In the genomic region with DNA sequence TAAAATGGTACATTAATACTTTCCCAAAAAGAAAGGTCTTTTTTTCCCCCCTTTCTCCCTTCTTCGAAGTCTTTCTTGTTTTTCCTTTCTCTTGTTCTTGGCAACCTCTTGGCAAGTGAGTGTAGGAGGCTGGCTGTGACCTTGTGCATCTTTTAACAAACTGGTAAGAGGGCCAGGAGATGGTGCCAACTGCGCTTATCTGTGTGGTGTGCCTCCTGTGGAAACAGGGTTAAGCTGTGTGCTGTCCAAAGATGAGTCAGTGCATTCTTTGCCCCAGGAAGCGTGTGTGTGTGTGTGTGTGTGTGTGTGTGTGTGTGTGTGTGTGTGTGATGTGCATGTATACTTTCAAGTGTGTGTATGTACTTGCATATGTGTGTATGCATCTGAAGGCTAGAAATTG, we compare ENCODE assay signal across 11 mouse cellular contexts. TPM values are rescaled to one million over a fixed set of nuclear protein-coding genes. Genes with fewer than 3 reads are reported as not detected.
DNase-seq lines count a peak whose midpoint lies in the region; ATAC-seq and TF ChIP-seq lines count a peak whose summit lies in the region.
"Had no signal": no experiment of that assay in that cellular context is flagged by ENCODE, and none has a peak within 500 bp of the region (broad histone marks: within the 10 kb centered on the region; RNA-seq: fewer than 3 reads in every experiment).

No protein-coding gene starts in this region.

- H3K9me3 ChIP-seq in hindbrain, embryonic 16.5 days (ENCODE audit: control insufficient read depth, low read length): no peaks in the 10 kb centered on the region
- no peaks in the 10 kb centered on the region for H3K9me3 ChIP-seq in hindbrain, embryonic 13.5 days
- no peaks in the 10 kb centered on the region; the same call in 1 of the 2 replicates for H3K9me3 ChIP-seq in midbrain, embryonic 16.5 days (replicated peaks; ENCODE audit: control insufficient read depth, low read length, poor library complexity, severe bottlenecking)
- no peaks in the 10 kb centered on the region for H3K9me3 ChIP-seq in kidney, embryonic 14.5 days (ENCODE audit: control insufficient read depth, low read length)

- WGBS in hindbrain, embryonic 16.5 days: 73% methylated on average over 3 of the region's 3 CpGs
- 88% methylated on average over 3 of the region's 3 CpGs for WGBS in hindbrain, embryonic 13.5 days
- WGBS in cerebellum, adult 2 months: 10% methylated on average over 3 of the region's 3 CpGs
- WGBS in midbrain, embryonic 16.5 days: 84% methylated on average over 3 of the region's 3 CpGs
- 76% methylated on average over 3 of the region's 3 CpGs for WGBS in kidney, embryonic 14.5 days

- H3K9ac ChIP-seq in hindbrain, embryonic 16.5 days (ENCODE audit: low read depth, low read length): no peak overlapping the region
- H3K9ac ChIP-seq in hindbrain, embryonic 13.5 days: no peak overlapping the region
- no peak overlapping the region for H3K9ac ChIP-seq in midbrain, embryonic 16.5 days (ENCODE audit: low read depth, low read length)
- H3K9ac ChIP-seq in kidney, embryonic 14.5 days (ENCODE audit: low read depth, low read length): no peak overlapping the region

- TF ChIP-seq POLR2A in cerebellum, adult 2 months (IDR thresholded peaks at IDR 0.05; ENCODE audit: borderline replicate concordance, insufficient read depth, low read length): no peak

- TF ChIP-seq CTCF in cerebellum, adult 2 months (IDR thresholded peaks at IDR 0.05; ENCODE audit: borderline replicate concordance, insufficient read depth, low read depth, low read length): no peak; the same call in 1 of the 2 replicates

- H3K27ac ChIP-seq in hindbrain, embryonic 16.5 days (ENCODE audit: low read depth, low read length): no peak overlapping the region
- H3K27ac ChIP-seq in hindbrain, embryonic 13.5 days: no peak overlapping the region
- H3K27ac ChIP-seq in cerebellum, adult 2 months (ENCODE audit: insufficient read depth, low read length): no peak overlapping the region
- H3K27ac ChIP-seq in midbrain, embryonic 16.5 days (ENCODE audit: low read length): no peak overlapping the region
- H3K27ac ChIP-seq in kidney, embryonic 14.5 days (ENCODE audit: low read depth, low read length): no peak overlapping the region

- no peak overlapping the region for H3K4me3 ChIP-seq in hindbrain, embryonic 16.5 days (ENCODE audit: low read length)
- no peak overlapping the region for H3K4me3 ChIP-seq in hindbrain, embryonic 13.5 days
- no peak overlapping the region for H3K4me3 ChIP-seq in cerebellum, adult 2 months (replicated peaks; ENCODE audit: insufficient read depth, low read depth, low read length)
- no peak overlapping the region for H3K4me3 ChIP-seq in midbrain, embryonic 16.5 days (ENCODE audit: low read depth, low read length)
- H3K4me3 ChIP-seq in kidney, embryonic 14.5 days (ENCODE audit: low read length): no peak overlapping the region
- H3K4me3 ChIP-seq: myocyte had no signal

- peak; percentile 74 for DNase-seq in NIH3T3 (ENCODE audit: low read depth)
- DNase-seq in cerebellum, adult 2 months: peak; percentile 56 to 76
- peak; percentile 18 to 42 for DNase-seq in heart, postnatal 14 days
- DNase-seq in right cerebral cortex, postnatal 25 days: no peak
- DNase-seq: kidney, postnatal 14 days had no signal

- intact Hi-C loops in heart, postnatal 14 days (cut with DNase I): no loop called here

- peaks cover 12% of the 10 kb centered on the region for H3K4me1 ChIP-seq in hindbrain, embryonic 16.5 days (ENCODE audit: control insufficient read depth, insufficient read depth, low read depth, low read length)
- peaks cover 27% of the 10 kb centered on the region for H3K4me1 ChIP-seq in hindbrain, embryonic 13.5 days (replicated peaks)
- peaks cover 15% of the 10 kb centered on the region for H3K4me1 ChIP-seq in cerebellum, adult 2 months (ENCODE audit: control insufficient read depth, insufficient read depth, low read length)
- peaks cover 14% of the 10 kb centered on the region for H3K4me1 ChIP-seq in midbrain, embryonic 16.5 days (ENCODE audit: control insufficient read depth, insufficient read depth, low read length)
- peaks cover 2% of the 10 kb centered on the region; the same call in 1 of the 2 replicates for H3K4me1 ChIP-seq in kidney, embryonic 14.5 days (ENCODE audit: control insufficient read depth, insufficient read depth, low read length)

- 0 out of 2 replicates have a peak, but pooled peaks have one; percentile 2 for ATAC-seq in hindbrain, embryonic 16.5 days
- no peak for ATAC-seq in hindbrain, embryonic 13.5 days (ENCODE audit: low FRiP score)
- ATAC-seq in midbrain, embryonic 16.5 days: no peak
- ATAC-seq in kidney, embryonic 14.5 days (ENCODE audit: low FRiP score, low TSS enrichment): no peak

- H3K4me2 ChIP-seq in hindbrain, embryonic 16.5 days (ENCODE audit: low read length): no peak overlapping the region
- no peak overlapping the region for H3K4me2 ChIP-seq in hindbrain, embryonic 13.5 days
- H3K4me2 ChIP-seq in midbrain, embryonic 16.5 days (ENCODE audit: low read length): no peak overlapping the region
- H3K4me2 ChIP-seq in kidney, embryonic 14.5 days (replicated peaks; ENCODE audit: low read depth, low read length): no peak overlapping the region

- H3K27me3 ChIP-seq in hindbrain, embryonic 16.5 days (replicated peaks; ENCODE audit: control insufficient read depth, insufficient read depth, low read length): no peaks in the 10 kb centered on the region
- no peaks in the 10 kb centered on the region for H3K27me3 ChIP-seq in hindbrain, embryonic 13.5 days
- H3K27me3 ChIP-seq in cerebellum, adult 2 months (ENCODE audit: control insufficient read depth, insufficient read depth, low read length): no peaks in the 10 kb centered on the region
- H3K27me3 ChIP-seq in midbrain, embryonic 16.5 days (ENCODE audit: control insufficient read depth, insufficient read depth, low read depth, low read length): no peaks in the 10 kb centered on the region
- no peaks in the 10 kb centered on the region for H3K27me3 ChIP-seq in kidney, embryonic 14.5 days (ENCODE audit: control insufficient read depth, insufficient read depth, low read length)
- H3K27me3 ChIP-seq: CH12.LX had no signal

- H3K36me3 ChIP-seq in hindbrain, embryonic 16.5 days (ENCODE audit: control insufficient read depth, insufficient read depth, low read length): no peaks in the 10 kb centered on the region
- peaks cover 3% of the 10 kb centered on the region; the same call in 1 of the 2 replicates for H3K36me3 ChIP-seq in hindbrain, embryonic 13.5 days
- no peaks in the 10 kb centered on the region for H3K36me3 ChIP-seq in midbrain, embryonic 16.5 days (ENCODE audit: control insufficient read depth, insufficient read depth, low read length)
- H3K36me3 ChIP-seq in kidney, embryonic 14.5 days (ENCODE audit: control insufficient read depth, insufficient read depth, low read length): no peaks in the 10 kb centered on the region

RNA-seq across cellular contexts. Expression of gene Ppm1l, which starts 7.3 kb away (rescaled TPM):
- polyA plus RNA-seq in hindbrain, embryonic 16.5 days (2015; fragmentation: Nextera tagmentation; extraction: Ambion mirVana): 19.1 and 20.8 TPM in 2 replicates
- polyA plus RNA-seq in hindbrain, embryonic 13.5 days (2015; fragmentation: Nextera tagmentation; extraction: Ambion mirVana): 22.6 and 23.9 TPM in 2 replicates
- polyA plus RNA-seq in cerebellum, adult 2 months (2012; rRNA removed): 38.2 and 39.8 TPM in 2 replicates
- total RNA-seq in heart, postnatal 14 days (2021): 10 to 100 TPM; 19.6 to 21.2 TPM
- 19.3 and 25.7 TPM in 2 replicates for polyA plus RNA-seq in midbrain, embryonic 16.5 days (2015; fragmentation: Nextera tagmentation; extraction: Ambion mirVana)
- polyA plus RNA-seq in kidney, embryonic 14.5 days (2014; fragmentation: Nextera tagmentation; extraction: Ambion mirVana): 4.8 and 6.7 TPM in 2 replicates
